Mouse (Mus musculus) CD4-positive, CD25-positive, alpha-beta regulatory T cell, adult 2 months (primary cell): ENCODE results near the gene Gm20605.

Experiments
- DNase-seq: peaks from one replicate; pipeline ENCODE4 v3.0.0-alpha.2; 2012; ENCODE audit warnings: low read depth, low spot score

Gene Gm20605

GRCm38 (mm10) chr5:137628498-137629305 is at the start of gene Gm20605, which contains the start of the genes Fbxo24 and Lrch4:
Gm20605 (plus strand) TSS chr5:137629175.
Fbxo24 (minus strand) TSS chr5:137629002.
Lrch4 (plus strand) TSS chr5:137629121.
- DNase-seq, result peak; percentile 100

GRCm38 (mm10) chr5:137580246-137580645 is 48.7 kb upstream of the Gm20605 start:
- no peak for DNase-seq

GRCm38 (mm10) chr5:137582702-137583101 is 46.3 kb upstream of the Gm20605 start:
- no peak for DNase-seq

- peak; percentile 44 for DNase-seq
Observed at GRCm38 (mm10) chr5:137583670-137584169, 45.3 kb upstream of the Gm20605 start.

GRCm38 (mm10) chr5:137584976-137585375 is 44.0 kb upstream of the Gm20605 start:
- peak; percentile 83 for DNase-seq

GRCm38 (mm10) chr5:137590507-137590906 is 38.5 kb upstream of the Gm20605 start:
- no peak for DNase-seq

- DNase-seq, result no peak
Observed at GRCm38 (mm10) chr5:137595921-137596320, 33.1 kb upstream of the Gm20605 start.

GRCm38 (mm10) chr5:137596601-137597261 is 32.2 kb upstream of the Gm20605 start:
- peak; percentile 90 for DNase-seq

- DNase-seq, result no peak
Observed at GRCm38 (mm10) chr5:137597625-137598024, 31.4 kb upstream of the Gm20605 start.

GRCm38 (mm10) chr5:137598100-137598826 is 30.7 kb upstream of the Gm20605 start:
- no peak for DNase-seq

- DNase-seq, result peak; percentile 30
Observed at GRCm38 (mm10) chr5:137599600-137599999, 29.4 kb upstream of the Gm20605 start.

- DNase-seq, result no peak
Observed at GRCm38 (mm10) chr5:137600281-137600618, 28.7 kb upstream of the Gm20605 start.

GRCm38 (mm10) chr5:137600619-137601364 is 28.2 kb upstream of the Gm20605 start, which contains the start of gene Mospd3:
Mospd3 (minus strand) TSS chr5:137601058.
- DNase-seq, result peak; percentile 97

GRCm38 (mm10) chr5:137601365-137601729 is 27.6 kb upstream of the Gm20605 start:
- DNase-seq, result peak; percentile 49

GRCm38 (mm10) chr5:137607860-137608653 is 20.9 kb upstream of the Gm20605 start:
- no peak for DNase-seq

- DNase-seq, result no peak
Observed at GRCm38 (mm10) chr5:137608654-137609190, 20.3 kb upstream of the Gm20605 start.

- no peak for DNase-seq
Observed at GRCm38 (mm10) chr5:137609292-137609691, 19.7 kb upstream of the Gm20605 start.

- no peak for DNase-seq
Observed at GRCm38 (mm10) chr5:137610056-137610455, 18.9 kb upstream of the Gm20605 start.

GRCm38 (mm10) chr5:137610548-137611244 is 18.3 kb upstream of the Gm20605 start:
- DNase-seq, result no peak

- DNase-seq, result no peak
Observed at GRCm38 (mm10) chr5:137611245-137611602, 17.8 kb upstream of the Gm20605 start.
